Mouse (Mus musculus) hindbrain, embryonic 14.5 days (tissue): ENCODE measurements at regions not wholly inside any gene's neighbourhood (a gene's known extent, or its start where the extent isn't known, plus 50 kb on each side); places are given as distances from the start of the nearest gene placed in this dataset.

Experiments
- ATAC-seq: fragments of 200-750 bp; cut with Nextera tagmentation; 2 replicates; pipeline ENCODE4 v1.8.0; 2017; ENCODE audit warnings: moderate number of reproducible peaks, mild to moderate bottlenecking, moderate TSS enrichment, moderate library complexity; ENCODE audit not compliant: low FRiP score
- DNase-seq: peaks from one replicate; pipeline ENCODE4 v3.0.0-alpha.2; 2015; ENCODE audit warnings: low spot score
- H3K27ac ChIP-seq: fragments of 300-500 bp; sonication (generic); 2 replicates; pipeline ENCODE4 v1.5.1; 2014; ENCODE audit warnings: mild to moderate bottlenecking, moderate library complexity
- H3K27me3 ChIP-seq: fragments of 300-500 bp; sonication (generic); 2 replicates; pipeline ENCODE4 v1.6.1; 2014; ENCODE audit warnings: mild to moderate bottlenecking, low read length, mixed read lengths; ENCODE audit not compliant: control insufficient read depth, insufficient read depth
- H3K36me3 ChIP-seq: fragments of 300-500 bp; sonication (generic); replicated peaks from 2 replicates; pipeline ENCODE4 v1.6.1; 2014; ENCODE audit not compliant: control insufficient read depth, insufficient read depth
- H3K4me1 ChIP-seq: fragments of 300-500 bp; sonication (generic); replicated peaks from 2 replicates; pipeline ENCODE4 v1.6.1; 2014; ENCODE audit warnings: antibody characterized with exemption, low read length, mixed read lengths; ENCODE audit not compliant: control insufficient read depth, insufficient read depth
- H3K4me2 ChIP-seq: fragments of 300-500 bp; sonication (generic); replicated peaks from 2 replicates; pipeline ENCODE4 v1.6.1; 2014; ENCODE audit warnings: mild to moderate bottlenecking, moderate library complexity
- H3K4me3 ChIP-seq: fragments of 300-500 bp; sonication (generic); replicated peaks from 2 replicates; pipeline ENCODE4 v1.5.1; 2014; ENCODE audit warnings: mild to moderate bottlenecking, low read length
- H3K9ac ChIP-seq: fragments of 300-500 bp; sonication (generic); 2 replicates; pipeline ENCODE4 v1.6.1; 2014
- H3K9me3 ChIP-seq: fragments of 300-500 bp; sonication (generic); 2 replicates; pipeline ENCODE4 v1.6.1; 2016; ENCODE audit warnings: low read length; ENCODE audit not compliant: control insufficient read depth
- WGBS: fragments of 180-500 bp; shearing (Covaris S2); extraction: QIAGEN DNeasy Blood & Tissue Kit; methylation state at CpG from one replicate; pipeline ENCODE4 v1.1.7; 2014; 5-methylcytosine and 5-hydroxymethylcytosine counted together

DNA sequence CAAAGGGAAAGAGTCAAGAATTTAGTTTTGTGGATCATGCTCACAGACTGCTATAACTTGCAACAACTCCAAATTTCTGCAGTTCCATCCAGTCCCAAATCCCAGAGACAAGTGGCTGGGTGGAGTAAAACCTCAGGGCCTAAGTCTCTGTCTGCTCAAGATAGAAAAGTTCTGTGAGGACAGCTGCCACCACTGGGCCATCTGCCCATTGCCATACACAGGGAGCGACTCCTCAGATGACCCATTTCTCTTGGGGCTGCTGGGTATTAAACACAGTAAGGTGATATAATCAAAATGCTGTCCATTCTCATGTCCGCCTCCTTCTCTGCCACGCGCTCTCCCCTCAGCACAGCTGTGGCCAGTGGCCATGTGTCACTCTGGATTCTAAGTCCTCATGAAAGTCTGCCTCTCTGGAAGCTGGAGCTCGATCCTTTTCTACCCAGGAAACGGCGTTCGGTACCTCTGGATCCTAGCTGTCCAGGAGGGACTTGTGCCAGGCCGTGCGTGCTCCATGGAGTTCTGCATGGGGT lies 132.3 kb upstream of the Azi2 start:
- Histone ChIP-seq H3K9ac (no peak overlapping the region), H3K4me1 (no peaks in the 10 kb centered on the region), H3K4me2 (no peak overlapping the region), H3K36me3 (no peaks in the 10 kb centered on the region), H3K9me3 (0 out of 2 replicates have a peak, but pooled peaks cover 9% of the 10 kb centered on the region), H3K27ac (no peak overlapping the region), H3K4me3 (no peak overlapping the region), H3K27me3 (no peaks in the 10 kb centered on the region)
- ATAC-seq = no peak
- DNase-seq = no peak
- 92% methylated on average over 10 of the region's 10 CpGs for WGBS

DNA sequence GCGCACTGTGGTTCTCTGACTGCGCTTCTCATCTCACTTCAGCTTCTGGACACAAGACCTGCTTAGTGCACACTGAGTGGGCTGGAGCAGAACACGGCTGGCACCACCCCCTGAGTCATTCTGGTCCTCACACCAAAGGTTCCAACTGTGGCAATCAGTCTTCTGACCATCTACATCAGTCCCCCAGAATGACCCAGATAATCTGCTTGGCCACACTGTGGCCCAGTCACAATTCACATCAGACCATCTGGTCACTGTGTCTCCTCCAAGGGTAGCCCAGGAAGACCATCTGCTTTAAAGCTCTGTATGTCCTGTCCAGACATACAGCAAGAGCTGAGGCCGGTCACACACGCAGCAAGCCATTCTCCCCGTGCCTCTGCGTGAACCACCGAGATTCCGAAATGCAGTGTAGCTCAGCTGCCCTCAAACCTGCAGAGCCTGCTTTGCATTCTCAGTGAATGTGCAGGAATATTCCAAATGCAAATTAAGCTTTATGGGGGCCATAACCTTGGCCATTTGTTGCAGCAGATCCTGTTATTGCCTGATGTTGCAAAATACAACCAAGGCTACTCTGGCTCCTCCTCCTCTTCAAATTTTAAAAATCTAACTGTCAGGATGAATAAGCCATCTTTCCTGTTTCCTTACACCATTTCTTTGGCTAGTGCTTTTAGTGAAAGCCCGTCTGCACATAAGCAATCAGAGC lies 135.1 kb upstream of the Azi2 start:
- Histone ChIP-seq H3K27me3 (no peaks in the 10 kb centered on the region), H3K9ac (no peak overlapping the region), H3K9me3 (0 out of 2 replicates have a peak, but pooled peaks cover 6% of the 10 kb centered on the region), H3K27ac (no peak overlapping the region), H3K36me3 (no peaks in the 10 kb centered on the region), H3K4me2 (no peak overlapping the region), H3K4me1 (no peaks in the 10 kb centered on the region), H3K4me3 (no peak overlapping the region)
- WGBS = 83% methylated on average over 10 of the region's 10 CpGs
- no peak for ATAC-seq
- DNase-seq = no peak

DNA sequence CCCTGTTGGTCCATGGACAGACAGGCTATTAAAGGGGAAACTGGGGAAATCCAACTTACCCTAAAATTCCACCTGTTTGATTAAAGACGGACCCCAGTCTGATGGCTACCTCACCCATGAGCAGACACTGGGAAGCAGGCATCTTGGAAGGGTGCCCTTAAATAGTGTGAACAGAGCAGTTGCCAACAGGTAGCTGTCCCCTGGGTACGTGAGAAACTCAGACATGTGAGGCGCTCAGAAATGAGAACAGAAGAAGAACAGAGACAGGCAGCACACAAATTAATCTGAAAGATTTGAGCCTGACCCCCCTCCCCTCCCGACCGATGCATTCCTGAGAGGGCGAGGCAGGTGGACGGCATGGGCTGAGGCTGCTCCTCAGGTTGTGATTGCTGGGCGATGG lies 135.7 kb upstream of the Azi2 start:
- DNase-seq = no peak
- WGBS = 90% methylated on average over 8 of the region's 8 CpGs
- no peak overlapping the region for H3K9ac ChIP-seq

DNA sequence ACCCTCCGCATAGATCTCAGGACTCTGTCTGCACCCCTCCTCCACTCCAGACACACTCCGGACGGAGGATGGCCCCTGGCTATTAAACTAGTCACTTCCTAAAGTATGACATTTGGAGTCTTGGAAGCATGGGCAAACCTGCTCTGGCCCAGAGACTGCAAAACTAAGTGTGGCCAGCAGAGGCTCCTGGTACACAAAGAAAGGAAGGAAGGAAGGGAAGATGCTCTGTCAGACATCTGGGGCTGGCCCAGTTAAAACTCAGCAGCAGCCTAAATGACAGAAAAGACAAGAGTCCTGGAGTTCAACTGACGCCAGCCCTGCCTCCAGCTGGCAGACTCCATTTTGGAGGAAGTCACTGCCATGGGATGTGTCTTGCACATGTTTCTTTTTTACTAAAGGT lies 137.3 kb upstream of the Azi2 start:
- no peak overlapping the region for H3K27ac ChIP-seq
- ATAC-seq (no peak), DNase-seq (peak; percentile 65)
- no peaks in the 10 kb centered on the region for H3K4me1 ChIP-seq
- H3K4me3 ChIP-seq = no peak overlapping the region
- no peak overlapping the region for H3K9ac ChIP-seq
- no peak overlapping the region for H3K4me2 ChIP-seq
- WGBS = 62% methylated on average over 4 of the region's 4 CpGs
- no peaks in the 10 kb centered on the region for H3K27me3 ChIP-seq
- no peaks in the 10 kb centered on the region for H3K36me3 ChIP-seq
- no peaks in the 10 kb centered on the region for H3K9me3 ChIP-seq

More for the DNA sequence above, 135.7 kb upstream of the Azi2 start:
- Histone ChIP-seq H3K4me1 (no peaks in the 10 kb centered on the region), H3K4me3 (no peak overlapping the region), H3K27me3 (no peaks in the 10 kb centered on the region), H3K36me3 (no peaks in the 10 kb centered on the region), H3K9me3 (0 out of 2 replicates have a peak, but pooled peaks cover under 1% of the 10 kb centered on the region), H3K27ac (no peak overlapping the region), H3K4me2 (no peak overlapping the region)
- no peak for ATAC-seq

DNA sequence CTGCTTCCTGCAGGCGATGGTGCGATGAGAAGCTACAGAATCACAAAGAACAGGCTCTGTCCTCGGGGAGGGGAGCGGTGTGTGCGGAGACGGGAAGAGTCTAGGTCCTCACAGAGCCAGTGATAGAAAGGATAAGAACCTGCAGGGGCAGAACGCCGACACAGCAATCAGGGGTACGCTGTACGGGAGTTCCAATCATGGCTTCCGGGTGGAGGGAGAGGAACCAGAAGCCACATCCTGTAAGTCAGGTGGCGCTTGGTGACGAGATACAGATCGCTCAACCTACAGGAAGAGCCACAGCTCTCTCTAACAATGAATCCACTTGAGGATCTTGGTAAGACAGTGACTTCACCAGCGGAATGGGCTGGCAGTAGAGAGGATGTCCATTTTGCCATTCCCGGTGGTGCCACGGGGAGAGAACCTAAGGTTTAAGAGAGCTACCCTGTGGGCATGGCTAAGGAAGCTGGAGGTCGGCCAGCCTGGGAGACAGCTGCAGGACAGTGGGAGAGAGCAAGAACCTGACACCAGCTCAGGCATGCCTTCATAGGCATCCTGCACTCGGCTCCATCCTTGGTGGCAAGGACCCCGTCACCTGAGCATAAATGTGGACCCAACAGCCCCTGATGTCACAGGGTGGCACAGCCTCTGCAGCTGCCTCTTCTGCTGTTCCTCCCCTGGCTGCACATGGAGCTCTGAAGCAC lies 137.9 kb upstream of the Azi2 start:
- WGBS = 84% methylated on average over 20 of the region's 20 CpGs

DNA sequence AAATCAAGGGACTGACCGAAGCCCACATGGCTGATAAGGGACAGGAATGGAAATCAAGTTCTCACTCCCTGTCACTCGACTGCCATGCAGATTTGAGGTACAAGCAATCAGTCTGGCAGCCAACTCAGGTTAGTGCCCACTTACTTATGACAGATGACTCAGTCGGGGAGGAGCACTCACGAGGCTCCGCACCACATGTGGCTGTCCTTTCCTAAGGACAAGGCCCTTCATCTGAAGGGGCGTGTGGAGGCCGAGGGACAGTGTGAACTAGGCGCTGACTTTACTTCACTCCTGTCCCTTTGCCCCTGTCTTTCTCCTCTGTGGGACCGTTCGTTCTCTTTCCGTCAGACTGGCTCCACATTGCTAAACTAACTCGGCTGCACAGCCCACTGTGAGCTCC lies 139.7 kb upstream of the Azi2 start:
- Histone ChIP-seq H3K36me3 (no peaks in the 10 kb centered on the region), H3K27me3 (no peaks in the 10 kb centered on the region), H3K4me2 (no peak overlapping the region), H3K4me3 (no peak overlapping the region), H3K9ac (no peak overlapping the region), H3K27ac (no peak overlapping the region), H3K9me3 (no peaks in the 10 kb centered on the region), H3K4me1 (no peaks in the 10 kb centered on the region)
- DNase-seq (no peak), ATAC-seq (no peak)
- WGBS = 85% methylated on average over 12 of the region's 12 CpGs

More for the DNA sequence above, 137.9 kb upstream of the Azi2 start:
- no peak overlapping the region for H3K4me3 ChIP-seq
- no peak overlapping the region for H3K4me2 ChIP-seq
- no peak for ATAC-seq
- H3K9ac ChIP-seq = no peak overlapping the region
- no peak for DNase-seq
- no peaks in the 10 kb centered on the region for H3K36me3 ChIP-seq
- no peak overlapping the region for H3K27ac ChIP-seq
- H3K9me3 ChIP-seq = no peaks in the 10 kb centered on the region
- no peaks in the 10 kb centered on the region for H3K4me1 ChIP-seq
- no peaks in the 10 kb centered on the region for H3K27me3 ChIP-seq

DNA sequence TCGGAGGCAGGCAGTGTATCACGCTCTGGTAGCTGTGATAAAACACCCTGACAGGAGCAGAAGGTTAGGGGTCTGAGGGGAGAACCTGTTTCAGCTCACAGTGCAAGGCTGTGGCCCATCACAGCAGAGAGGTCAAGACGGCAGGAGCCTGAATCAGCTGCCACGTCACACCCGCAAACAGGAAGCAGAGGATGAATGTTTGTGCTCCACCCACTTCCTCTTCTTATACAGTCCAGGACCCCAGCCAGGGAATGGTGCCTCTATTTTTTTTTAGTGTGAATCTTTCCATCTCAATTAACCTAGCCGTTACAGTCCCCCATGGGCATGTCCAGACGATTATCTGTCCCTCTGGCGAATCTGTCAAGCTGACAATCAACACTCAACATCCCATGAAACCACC lies 143.8 kb upstream of the Azi2 start:
- H3K4me1 ChIP-seq = no peaks in the 10 kb centered on the region
- no peaks in the 10 kb centered on the region for H3K9me3 ChIP-seq
- WGBS = 84% methylated on average over 8 of the region's 8 CpGs
- no peak for DNase-seq
- H3K36me3 ChIP-seq = no peaks in the 10 kb centered on the region
- no peak overlapping the region for H3K4me2 ChIP-seq
- H3K27ac ChIP-seq = no peak overlapping the region
- no peak overlapping the region for H3K9ac ChIP-seq
- H3K4me3 ChIP-seq = no peak overlapping the region
- ATAC-seq = no peak
- no peaks in the 10 kb centered on the region for H3K27me3 ChIP-seq

DNA sequence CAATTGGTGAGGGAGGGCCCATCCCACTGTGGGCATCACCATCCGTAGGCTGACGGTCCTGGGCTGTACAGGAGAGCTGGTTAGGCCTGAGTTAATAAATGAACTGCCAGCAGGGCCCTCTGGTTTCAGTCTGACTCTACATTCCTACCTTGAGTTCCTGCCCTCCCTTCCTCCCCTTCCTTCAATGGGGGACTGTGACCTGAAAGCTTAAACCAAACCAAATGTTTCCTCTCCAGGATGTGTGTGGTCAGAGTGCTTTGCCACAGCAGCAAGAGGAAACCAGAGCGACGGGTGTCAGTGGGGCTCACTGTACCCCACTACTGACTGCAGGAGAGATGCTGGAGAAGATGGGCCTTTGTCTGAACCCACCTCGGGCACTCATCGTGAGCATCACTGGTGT lies 147.7 kb upstream of the Azi2 start:
- ATAC-seq = no peak
- 85% methylated on average over 6 of the region's 6 CpGs for WGBS

DNA sequence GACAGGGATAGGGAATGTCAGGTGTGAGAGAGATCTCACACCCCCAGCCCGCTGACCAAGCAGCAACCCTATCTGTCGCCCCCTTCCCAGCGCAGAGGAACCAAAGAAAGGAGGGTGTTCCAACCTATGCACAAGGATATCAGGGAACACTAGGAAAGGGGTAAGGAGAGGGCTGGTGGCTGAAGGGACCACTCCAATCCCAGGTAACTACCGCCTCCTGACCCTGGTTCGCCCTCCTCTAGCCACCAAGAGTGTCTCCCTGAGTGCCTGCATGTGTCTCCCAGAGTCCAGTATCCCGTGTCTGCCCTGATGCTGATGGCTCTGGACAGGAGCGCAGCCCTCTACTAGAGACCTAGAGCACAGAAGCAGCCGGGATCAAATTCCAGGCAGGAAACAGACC lies 167.1 kb upstream of the Azi2 start:
- WGBS = 40% methylated on average over 8 of the region's 8 CpGs
- Histone ChIP-seq H3K9ac (peak overlapping the region; percentile 89), H3K36me3 (no peaks in the 10 kb centered on the region), H3K4me1 (peaks cover 39% of the 10 kb centered on the region), H3K27me3 (no peaks in the 10 kb centered on the region; the same call in 1 of the 2 replicates), H3K9me3 (no peaks in the 10 kb centered on the region), H3K27ac (peak overlapping the region; percentile 85), H3K4me2 (peak overlapping the region; percentile 87), H3K4me3 (peak overlapping the region; percentile 77)
- ATAC-seq = 0 out of 2 replicates have a peak, but pooled peaks have one; percentile 11
- no peak for DNase-seq

More for the DNA sequence above, 147.7 kb upstream of the Azi2 start:
- Histone ChIP-seq H3K9me3 (no peaks in the 10 kb centered on the region), H3K36me3 (no peaks in the 10 kb centered on the region), H3K4me3 (no peak overlapping the region), H3K27ac (no peak overlapping the region), H3K4me1 (no peaks in the 10 kb centered on the region), H3K9ac (no peak overlapping the region), H3K27me3 (no peaks in the 10 kb centered on the region), H3K4me2 (no peak overlapping the region)
- DNase-seq = no peak
